Mouse (Mus musculus): ENCODE data around the gene Arhgap27. TPM values are rescaled to one million over a fixed set of nuclear protein-coding genes. Genes with fewer than 3 reads are reported as not detected.
A peak's percentile ranks its signal among the peaks of the same experiment; 100 is the strongest.

The Arhgap27 gene
- polyA plus RNA-seq, 1 experiment from 2014 or later: 7.1 TPM

GRCm38 (mm10) chr11:103381505-103381904, 18.0 kb upstream of the Arhgap27 start:
- H3K4me3 ChIP-seq (replicated peaks): no peak overlapping the region
- ATAC-seq (ENCODE audit: insufficient number of reproducible peaks, insufficient read depth, low FRiP score, low TSS enrichment, low read depth): no peak
- no peaks in the 10 kb centered on the region for H3K27me3 ChIP-seq
- no peaks in the 10 kb centered on the region for H3K9me3 ChIP-seq
- H3K4me1 ChIP-seq (replicated peaks): peaks cover 7% of the 10 kb centered on the region; the same call in 1 of the 2 replicates
- H3K9ac ChIP-seq (replicated peaks): no peak overlapping the region
- 94% methylated on average over 7 of the region's 7 CpGs for WGBS
- H3K36me3 ChIP-seq: peaks cover 43% of the 10 kb centered on the region
- H3K27ac ChIP-seq: no peak overlapping the region
- H3K4me2 ChIP-seq: no peak overlapping the region

DNA sequence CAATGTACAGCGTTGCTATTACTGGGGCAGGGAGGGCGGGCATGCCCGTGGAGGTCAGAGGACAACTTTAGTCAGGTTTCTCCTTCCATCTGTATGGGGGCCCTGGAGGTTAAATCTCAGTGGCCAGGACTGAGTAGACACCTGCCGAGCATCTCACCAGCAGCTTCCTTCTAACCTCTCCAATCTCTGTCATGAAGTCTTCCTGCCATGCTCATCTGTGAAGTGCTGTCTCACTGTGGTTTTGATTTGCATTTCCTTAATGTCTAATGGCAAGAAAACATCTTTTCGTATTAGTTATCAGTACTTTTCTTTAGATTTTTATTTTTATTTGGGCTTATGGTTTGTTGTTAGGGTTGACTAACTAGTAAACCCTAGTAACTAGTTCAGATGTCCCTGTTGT, 17.0 kb upstream of the Arhgap27 start:
- peaks cover 48% of the 10 kb centered on the region for H3K36me3 ChIP-seq
- ATAC-seq (ENCODE audit: insufficient number of reproducible peaks, insufficient read depth, low FRiP score, low TSS enrichment, low read depth): no peak
- no peaks in the 10 kb centered on the region for H3K27me3 ChIP-seq
- no peak overlapping the region for H3K9ac ChIP-seq (replicated peaks)
- no peak overlapping the region for H3K4me3 ChIP-seq (replicated peaks)
- H3K4me2 ChIP-seq: no peak overlapping the region
- 89% methylated on average over 5 of the region's 5 CpGs for WGBS
- H3K27ac ChIP-seq: no peak overlapping the region
- H3K4me1 ChIP-seq (replicated peaks): peaks cover 7% of the 10 kb centered on the region; the same call in 1 of the 2 replicates
- H3K9me3 ChIP-seq: no peaks in the 10 kb centered on the region

GRCm38 (mm10) chr11:103378341-103378740, 14.8 kb upstream of the Arhgap27 start:
- Histone ChIP-seq H3K36me3 (peaks cover 67% of the 10 kb centered on the region), H3K27ac (no peak overlapping the region), H3K4me1 (replicated peaks) (no peaks in the 10 kb centered on the region), H3K4me3 (replicated peaks) (no peak overlapping the region), H3K27me3 (no peaks in the 10 kb centered on the region), H3K4me2 (no peak overlapping the region), H3K9ac (replicated peaks) (no peak overlapping the region), H3K9me3 (no peaks in the 10 kb centered on the region)
- WGBS: 93% methylated on average over 6 of the region's 6 CpGs
- ATAC-seq (ENCODE audit: insufficient number of reproducible peaks, insufficient read depth, low FRiP score, low TSS enrichment, low read depth): no peak

- WGBS: 81% methylated on average over 5 of the region's 5 CpGs
- peaks cover 85% of the 10 kb centered on the region for H3K36me3 ChIP-seq
- no peak overlapping the region for H3K27ac ChIP-seq
Observed at GRCm38 (mm10) chr11:103375772-103376171, 12.3 kb upstream of the Arhgap27 start.

GRCm38 (mm10) chr11:103375258-103375657, 11.8 kb upstream of the Arhgap27 start:
- no peak for ATAC-seq (ENCODE audit: insufficient number of reproducible peaks, insufficient read depth, low FRiP score, low TSS enrichment, low read depth)
- Histone ChIP-seq H3K4me2 (no peak overlapping the region), H3K36me3 (peaks cover 88% of the 10 kb centered on the region)

More at GRCm38 (mm10) chr11:103375772-103376171, 12.3 kb upstream of the Arhgap27 start:
- Histone ChIP-seq H3K4me3 (replicated peaks) (no peak overlapping the region), H3K4me2 (no peak overlapping the region), H3K27me3 (no peaks in the 10 kb centered on the region), H3K9ac (replicated peaks) (no peak overlapping the region), H3K9me3 (no peaks in the 10 kb centered on the region), H3K4me1 (replicated peaks) (no peaks in the 10 kb centered on the region)
- no peak for ATAC-seq (ENCODE audit: insufficient number of reproducible peaks, insufficient read depth, low FRiP score, low TSS enrichment, low read depth)

GRCm38 (mm10) chr11:103373922-103374321, 10.4 kb upstream of the Arhgap27 start:
- H3K27me3 ChIP-seq: no peaks in the 10 kb centered on the region
- H3K36me3 ChIP-seq: peaks cover 81% of the 10 kb centered on the region
- no peak overlapping the region for H3K27ac ChIP-seq
- 89% methylated on average over 9 of the region's 9 CpGs for WGBS
- no peak overlapping the region for H3K4me2 ChIP-seq
- no peaks in the 10 kb centered on the region for H3K9me3 ChIP-seq
- ATAC-seq (ENCODE audit: insufficient number of reproducible peaks, insufficient read depth, low FRiP score, low TSS enrichment, low read depth): no peak
- no peak overlapping the region for H3K9ac ChIP-seq (replicated peaks)
- no peaks in the 10 kb centered on the region for H3K4me1 ChIP-seq (replicated peaks)
- H3K4me3 ChIP-seq (replicated peaks): no peak overlapping the region

More at GRCm38 (mm10) chr11:103375258-103375657, 11.8 kb upstream of the Arhgap27 start:
- Histone ChIP-seq H3K4me1 (replicated peaks) (no peaks in the 10 kb centered on the region), H3K27me3 (no peaks in the 10 kb centered on the region), H3K9ac (replicated peaks) (no peak overlapping the region), H3K4me3 (replicated peaks) (no peak overlapping the region), H3K9me3 (no peaks in the 10 kb centered on the region), H3K27ac (no peak overlapping the region)
- WGBS: 83% methylated on average over 1 of the region's 1 CpGs

DNA sequence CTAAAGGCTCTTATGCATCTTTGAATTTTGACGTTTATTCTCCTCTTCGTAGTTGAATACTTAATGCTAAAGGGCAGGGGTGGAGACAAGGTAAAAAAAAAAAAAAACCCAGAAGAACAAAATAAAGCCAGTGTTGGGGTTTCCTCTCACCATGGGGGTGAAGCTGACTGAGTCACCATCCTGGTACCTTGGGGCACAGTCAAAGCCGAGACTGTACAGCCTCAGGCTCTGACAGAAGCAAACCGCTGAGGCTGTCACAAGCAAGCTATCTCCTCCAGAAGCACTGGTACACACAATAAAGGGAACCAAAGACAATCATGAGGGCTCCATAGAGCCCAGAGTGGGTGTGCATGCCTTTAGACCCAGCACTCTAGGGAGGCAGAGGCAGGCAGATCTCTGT, 9.1 kb upstream of the Arhgap27 start:
- no peak overlapping the region for H3K4me2 ChIP-seq
- ATAC-seq (ENCODE audit: insufficient number of reproducible peaks, insufficient read depth, low FRiP score, low TSS enrichment, low read depth): no peak
- H3K9ac ChIP-seq (replicated peaks): no peak overlapping the region
- H3K36me3 ChIP-seq: peaks cover 77% of the 10 kb centered on the region
- 92% methylated on average over 4 of the region's 4 CpGs for WGBS
- H3K27me3 ChIP-seq: no peaks in the 10 kb centered on the region
- no peak overlapping the region for H3K4me3 ChIP-seq (replicated peaks)
- no peaks in the 10 kb centered on the region for H3K9me3 ChIP-seq
- H3K4me1 ChIP-seq (replicated peaks): no peaks in the 10 kb centered on the region
- no peak overlapping the region for H3K27ac ChIP-seq

- no peaks in the 10 kb centered on the region for H3K4me1 ChIP-seq (replicated peaks)
- no peak for ATAC-seq (ENCODE audit: insufficient number of reproducible peaks, insufficient read depth, low FRiP score, low TSS enrichment, low read depth)
- H3K4me3 ChIP-seq (replicated peaks): no peak overlapping the region
- H3K27me3 ChIP-seq: no peaks in the 10 kb centered on the region
- H3K9me3 ChIP-seq: no peaks in the 10 kb centered on the region
- no peak overlapping the region for H3K9ac ChIP-seq (replicated peaks)
- peak overlapping the region; percentile 69; the same call in 1 of the 2 replicates for H3K27ac ChIP-seq
- no peak overlapping the region for H3K4me2 ChIP-seq
- peaks cover 77% of the 10 kb centered on the region for H3K36me3 ChIP-seq
- 94% methylated on average over 3 of the region's 3 CpGs for WGBS
Observed at GRCm38 (mm10) chr11:103372068-103372467, 8.6 kb upstream of the Arhgap27 start.

DNA sequence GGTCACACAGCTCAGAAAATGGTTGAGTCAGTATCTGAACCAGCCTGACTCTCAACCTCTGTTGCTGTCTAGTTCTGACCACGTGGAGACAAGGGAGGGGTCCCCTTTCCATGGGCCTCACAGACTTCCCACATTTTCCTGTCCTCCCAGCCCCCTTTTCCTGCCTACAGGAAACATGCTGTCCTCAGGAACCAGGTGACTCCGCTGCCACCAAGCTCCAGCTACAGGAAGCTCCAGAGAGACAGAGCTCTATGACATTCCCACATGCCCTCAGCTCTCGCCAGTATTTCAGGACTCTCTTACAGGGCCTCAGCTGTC, 7.7 kb upstream of the Arhgap27 start:
- 80% methylated on average over 3 of the region's 3 CpGs for WGBS
- Histone ChIP-seq H3K4me2 (no peak overlapping the region), H3K4me1 (replicated peaks) (no peaks in the 10 kb centered on the region), H3K36me3 (peaks cover 77% of the 10 kb centered on the region), H3K27me3 (0 out of 2 replicates have a peak, but pooled peaks cover 1% of the 10 kb centered on the region), H3K9me3 (no peaks in the 10 kb centered on the region), H3K9ac (replicated peaks) (no peak overlapping the region; the same call in 1 of the 2 replicates), H3K4me3 (replicated peaks) (no peak overlapping the region), H3K27ac (0 out of 2 replicates have a peak overlapping the region, but pooled peaks have one; percentile 69)
- ATAC-seq (ENCODE audit: insufficient number of reproducible peaks, insufficient read depth, low FRiP score, low TSS enrichment, low read depth): no peak

DNA sequence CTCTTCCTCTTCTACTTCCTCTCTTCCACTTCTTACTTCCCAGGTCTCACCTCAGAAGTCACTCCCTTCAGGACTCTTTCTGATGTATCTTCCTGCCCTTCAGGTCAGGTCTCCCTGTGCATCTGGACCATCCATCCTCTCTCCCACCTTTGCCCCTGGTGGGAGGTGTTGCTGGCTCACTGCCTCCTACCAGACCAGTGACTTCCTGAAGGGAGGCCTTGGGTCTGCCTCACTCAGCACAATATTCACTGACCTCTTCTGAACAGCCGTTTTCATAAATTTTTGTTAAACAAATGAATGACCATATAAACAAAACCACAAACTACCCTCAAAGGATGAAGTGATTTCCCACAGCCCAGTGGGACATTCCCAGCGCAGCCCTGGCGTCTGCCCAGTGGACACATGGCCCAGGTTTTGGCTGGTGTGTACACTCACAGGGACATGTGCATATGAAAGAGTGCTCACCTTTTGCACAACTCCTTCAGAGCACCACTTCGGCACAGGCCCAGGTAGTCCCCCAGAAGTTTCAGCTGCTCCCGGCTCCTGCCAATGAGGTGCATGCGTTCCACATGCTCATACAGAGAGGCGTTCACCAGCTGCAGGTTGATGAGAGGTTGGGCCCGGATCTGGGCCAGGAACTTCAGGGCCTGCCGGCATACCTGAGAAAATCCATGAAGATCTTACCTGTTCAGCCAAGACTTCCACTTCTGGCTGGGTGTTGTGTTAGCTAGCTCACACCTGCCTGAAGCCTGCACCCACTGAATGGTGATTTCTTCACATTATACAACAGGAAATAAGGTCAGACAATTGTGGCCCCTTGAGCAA, 7.1 kb upstream of the Arhgap27 start:
- no peak overlapping the region for H3K4me3 ChIP-seq (replicated peaks)
- no peaks in the 10 kb centered on the region for H3K9me3 ChIP-seq
- 93% methylated on average over 9 of the region's 9 CpGs for WGBS
- H3K27ac ChIP-seq: no peak overlapping the region
- no peak overlapping the region for H3K9ac ChIP-seq (replicated peaks)
- H3K4me2 ChIP-seq: no peak overlapping the region
- peaks cover 79% of the 10 kb centered on the region for H3K36me3 ChIP-seq
- no peaks in the 10 kb centered on the region for H3K4me1 ChIP-seq (replicated peaks)
- no peak for ATAC-seq (ENCODE audit: insufficient number of reproducible peaks, insufficient read depth, low FRiP score, low TSS enrichment, low read depth)
- H3K27me3 ChIP-seq: peaks cover 7% of the 10 kb centered on the region

GRCm38 (mm10) chr11:103365530-103365929, 2.0 kb upstream of the Arhgap27 start:
- Histone ChIP-seq H3K27me3 (peaks cover 58% of the 10 kb centered on the region), H3K4me1 (replicated peaks) (peaks cover 32% of the 10 kb centered on the region), H3K27ac (no peak overlapping the region), H3K4me2 (no peak overlapping the region), H3K9ac (replicated peaks) (no peak overlapping the region; the same call in 1 of the 2 replicates), H3K9me3 (no peaks in the 10 kb centered on the region; the same call in 1 of the 2 replicates), H3K36me3 (peaks cover 37% of the 10 kb centered on the region), H3K4me3 (replicated peaks) (no peak overlapping the region)
- WGBS: 84% methylated on average over 4 of the region's 4 CpGs
- ATAC-seq (ENCODE audit: insufficient number of reproducible peaks, insufficient read depth, low FRiP score, low TSS enrichment, low read depth): no peak

All from limb, embryonic 12.5 days (tissue).